Mouse (Mus musculus): ENCODE measurements around the gene Arid3a.

Arid3a gene

GRCm38 (mm10) chr10:79997034-79997760 lies 70.4 kb downstream of the Arid3a start:
- DNase-seq = peak; percentile 99

- DNase-seq = peak; percentile 96
Observed at GRCm38 (mm10) chr10:79997819-79998218, 71.0 kb downstream of the Arid3a start.

- DNase-seq = no peak
Observed at GRCm38 (mm10) chr10:80001945-80002344, 75.1 kb downstream of the Arid3a start.

GRCm38 (mm10) chr10:80002829-80003228 lies 76.0 kb downstream of the Arid3a start:
- DNase-seq = peak; percentile 94

GRCm38 (mm10) chr10:80003374-80004232 lies 76.8 kb downstream of the Arid3a start:
- DNase-seq = peak; percentile 97

- no peak for DNase-seq
Observed at GRCm38 (mm10) chr10:80004233-80004705, 77.4 kb downstream of the Arid3a start.
